Mouse (Mus musculus): ENCODE results near the gene Acacb.

DNA sequence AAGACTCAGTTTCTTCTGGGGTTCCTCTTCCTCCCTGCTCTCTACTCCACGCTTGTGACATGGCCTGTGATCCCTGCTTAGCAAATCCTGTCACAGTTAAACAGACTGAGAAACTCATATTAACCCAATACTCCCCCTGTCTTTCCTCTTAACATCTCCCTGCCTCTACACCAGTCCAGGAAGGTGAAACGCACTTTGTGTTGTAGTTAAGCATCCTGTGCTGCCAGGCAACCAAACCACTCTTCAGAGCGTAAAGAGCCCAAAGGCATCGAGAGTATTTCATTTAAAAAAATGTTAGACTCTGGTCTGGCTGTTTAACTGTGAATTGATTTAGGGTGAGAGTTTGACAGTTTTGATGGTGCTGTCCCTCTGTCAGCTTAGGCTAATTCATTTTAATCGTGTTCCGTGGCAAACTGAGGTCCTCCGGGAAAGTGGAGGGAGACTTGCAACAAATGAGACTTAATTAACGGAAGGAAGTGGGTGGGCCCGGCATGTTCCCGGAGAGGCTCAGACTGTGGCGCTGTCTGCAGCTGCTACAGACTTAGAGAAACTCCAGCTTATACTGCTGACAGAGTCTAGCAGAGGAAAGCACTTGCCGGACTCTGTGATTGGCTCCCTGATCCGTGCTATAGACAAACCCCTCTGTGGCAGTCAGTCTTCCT lies 52.9 kb downstream of the Acacb start:
- TF ChIP-seq CTCF (IDR thresholded peaks at IDR 0.05): peak; percentile 20; the same call in 1 of the 2 replicates
- TF ChIP-seq EP300 (IDR thresholded peaks at IDR 0.05): peak; percentile 59; the same call in 1 of the 2 replicates
